Mouse (Mus musculus): ENCODE results near the gene Cdk6. TPM values are rescaled to one million over a fixed set of nuclear protein-coding genes. Genes with fewer than 3 reads are reported as not detected.

Gene Cdk6
- polyA plus RNA-seq, 1 experiment, result 9.7 TPM

- no peak for DNase-seq (ENCODE audit: low read depth in 1 of 2, low spot score in 2 of 2)
- H3K27ac ChIP-seq (ENCODE audit: insufficient read depth, low read length), result no peak overlapping the region
- peaks cover 6% of the 10 kb centered on the region; the same call in 1 of the 2 replicates for H3K4me1 ChIP-seq (ENCODE audit: control insufficient read depth, insufficient read depth, insufficient read length)
- WGBS, result 66% methylated on average over 7 of the region's 7 CpGs
- H3K27me3 ChIP-seq (ENCODE audit: control insufficient read depth, insufficient read depth, low read length), result no peaks in the 10 kb centered on the region
- H3K36me3 ChIP-seq (ENCODE audit: control insufficient read depth, insufficient read depth, low read length), result no peaks in the 10 kb centered on the region
- no peak for TF ChIP-seq CTCF (IDR thresholded peaks at IDR 0.05; ENCODE audit: extremely low read depth, insufficient read depth, insufficient read length, insufficient replicate concordance)
- no peak overlapping the region for H3K4me3 ChIP-seq (ENCODE audit: extremely low read depth, insufficient read depth, insufficient read length)
Observed at GRCm38 (mm10) chr5:3508480-3509381, 167.4 kb downstream of the Cdk6 start.

- Histone ChIP-seq H3K4me1 (ENCODE audit: control insufficient read depth, insufficient read depth, insufficient read length) (peaks cover 4% of the 10 kb centered on the region; the same call in 1 of the 2 replicates), H3K27me3 (ENCODE audit: control insufficient read depth, insufficient read depth, low read length) (no peaks in the 10 kb centered on the region), H3K4me3 (ENCODE audit: extremely low read depth, insufficient read depth, insufficient read length) (no peak overlapping the region), H3K36me3 (ENCODE audit: control insufficient read depth, insufficient read depth, low read length) (no peaks in the 10 kb centered on the region), H3K27ac (ENCODE audit: insufficient read depth, low read length) (no peak overlapping the region)
- DNase-seq (ENCODE audit: low read depth in 1 of 2, low spot score in 2 of 2), result no peak
- no peak for TF ChIP-seq POLR2A (IDR thresholded peaks at IDR 0.05; ENCODE audit: low read depth, low read length)
- TF ChIP-seq CTCF (IDR thresholded peaks at IDR 0.05; ENCODE audit: extremely low read depth, insufficient read depth, insufficient read length, insufficient replicate concordance), result no peak
- 69% methylated on average over 3 of the region's 3 CpGs for WGBS
Observed at GRCm38 (mm10) chr5:3509503-3509902, 168.2 kb downstream of the Cdk6 start.

GRCm38 (mm10) chr5:3511097-3511795 is 170.0 kb downstream of the Cdk6 start:
- Histone ChIP-seq H3K4me3 (ENCODE audit: extremely low read depth, insufficient read depth, insufficient read length) (no peak overlapping the region), H3K36me3 (ENCODE audit: control insufficient read depth, insufficient read depth, low read length) (no peaks in the 10 kb centered on the region), H3K27me3 (ENCODE audit: control insufficient read depth, insufficient read depth, low read length) (no peaks in the 10 kb centered on the region), H3K27ac (ENCODE audit: insufficient read depth, low read length) (no peak overlapping the region), H3K4me1 (ENCODE audit: control insufficient read depth, insufficient read depth, insufficient read length) (no peaks in the 10 kb centered on the region; the same call in 1 of the 2 replicates)
- TF ChIP-seq CTCF (IDR thresholded peaks at IDR 0.05; ENCODE audit: extremely low read depth, insufficient read depth, insufficient read length, insufficient replicate concordance) (no peak), POLR2A (IDR thresholded peaks at IDR 0.05; ENCODE audit: low read depth, low read length) (no peak)
- no peak for DNase-seq (ENCODE audit: low read depth in 1 of 2, low spot score in 2 of 2)
- WGBS, result 87% methylated on average over 10 of the region's 10 CpGs

- TF ChIP-seq CTCF (IDR thresholded peaks at IDR 0.05; ENCODE audit: extremely low read depth, insufficient read depth, insufficient read length, insufficient replicate concordance), result no peak
- no peak for TF ChIP-seq POLR2A (IDR thresholded peaks at IDR 0.05; ENCODE audit: low read depth, low read length)
- DNase-seq (ENCODE audit: low read depth in 1 of 2, low spot score in 2 of 2), result no peak
- no peaks in the 10 kb centered on the region; the same call in 1 of the 2 replicates for H3K4me1 ChIP-seq (ENCODE audit: control insufficient read depth, insufficient read depth, insufficient read length)
Observed at GRCm38 (mm10) chr5:3512584-3512983, 171.3 kb downstream of the Cdk6 start.

GRCm38 (mm10) chr5:3514901-3515311 is 173.6 kb downstream of the Cdk6 start:
- TF ChIP-seq POLR2A (IDR thresholded peaks at IDR 0.05; ENCODE audit: low read depth, low read length) (no peak), CTCF (IDR thresholded peaks at IDR 0.05; ENCODE audit: extremely low read depth, insufficient read depth, insufficient read length, insufficient replicate concordance) (no peak)

More at GRCm38 (mm10) chr5:3512584-3512983, 171.3 kb downstream of the Cdk6 start:
- no peak overlapping the region for H3K27ac ChIP-seq (ENCODE audit: insufficient read depth, low read length)
- WGBS, result 50% methylated on average over 4 of the region's 4 CpGs
- no peak overlapping the region for H3K4me3 ChIP-seq (ENCODE audit: extremely low read depth, insufficient read depth, insufficient read length)
- no peaks in the 10 kb centered on the region for H3K36me3 ChIP-seq (ENCODE audit: control insufficient read depth, insufficient read depth, low read length)
- no peaks in the 10 kb centered on the region for H3K27me3 ChIP-seq (ENCODE audit: control insufficient read depth, insufficient read depth, low read length)

GRCm38 (mm10) chr5:3515477-3515876 is 174.2 kb downstream of the Cdk6 start:
- DNase-seq (ENCODE audit: low read depth in 1 of 2, low spot score in 2 of 2), result no peak
- 83% methylated on average over 9 of the region's 9 CpGs for WGBS
- Histone ChIP-seq H3K4me1 (ENCODE audit: control insufficient read depth, insufficient read depth, insufficient read length) (no peaks in the 10 kb centered on the region), H3K27me3 (ENCODE audit: control insufficient read depth, insufficient read depth, low read length) (no peaks in the 10 kb centered on the region), H3K4me3 (ENCODE audit: extremely low read depth, insufficient read depth, insufficient read length) (no peak overlapping the region), H3K27ac (ENCODE audit: insufficient read depth, low read length) (no peak overlapping the region), H3K36me3 (ENCODE audit: control insufficient read depth, insufficient read depth, low read length) (peaks cover 2% of the 10 kb centered on the region)
- no peak for TF ChIP-seq POLR2A (IDR thresholded peaks at IDR 0.05; ENCODE audit: low read depth, low read length)
- no peak for TF ChIP-seq CTCF (IDR thresholded peaks at IDR 0.05; ENCODE audit: extremely low read depth, insufficient read depth, insufficient read length, insufficient replicate concordance)

More at GRCm38 (mm10) chr5:3514901-3515311, 173.6 kb downstream of the Cdk6 start:
- no peaks in the 10 kb centered on the region for H3K36me3 ChIP-seq (ENCODE audit: control insufficient read depth, insufficient read depth, low read length)
- H3K27ac ChIP-seq (ENCODE audit: insufficient read depth, low read length), result no peak overlapping the region
- no peaks in the 10 kb centered on the region for H3K27me3 ChIP-seq (ENCODE audit: control insufficient read depth, insufficient read depth, low read length)
- H3K4me1 ChIP-seq (ENCODE audit: control insufficient read depth, insufficient read depth, insufficient read length), result no peaks in the 10 kb centered on the region
- DNase-seq (ENCODE audit: low read depth in 1 of 2, low spot score in 2 of 2), result no peak
- H3K4me3 ChIP-seq (ENCODE audit: extremely low read depth, insufficient read depth, insufficient read length), result no peak overlapping the region
- 76% methylated on average over 8 of the region's 8 CpGs for WGBS

All from spleen, adult 2 months (tissue).